Mouse (Mus musculus) embryo, embryonic 11 days (tissue): ENCODE results near the gene Gm21988.

Experiments used
- DNase-seq: peaks from one replicate; pipeline ENCODE4 v3.0.0-alpha.2; 2015

Gene Gm21988

GRCm38 (mm10) chr11:70215301-70215700 lies 24.3 kb downstream of the Gm21988 start:
- DNase-seq: no peak

- peak; percentile 23 for DNase-seq
Measured at GRCm38 (mm10) chr11:70214856-70215209, 24.8 kb downstream of the Gm21988 start.

GRCm38 (mm10) chr11:70214191-70214855 lies 25.3 kb downstream of the Gm21988 start:
- peak; percentile 40 for DNase-seq

- DNase-seq: no peak
Measured at GRCm38 (mm10) chr11:70213736-70214135, 25.9 kb downstream of the Gm21988 start.

GRCm38 (mm10) chr11:70212896-70213295 lies 26.7 kb downstream of the Gm21988 start:
- DNase-seq: peak; percentile 81

GRCm38 (mm10) chr11:70212423-70212822 lies 27.2 kb downstream of the Gm21988 start, which contains the start of gene Slc16a11:
Gene Slc16a11 (plus strand): TSS chr11:70212752.
- DNase-seq: no peak

GRCm38 (mm10) chr11:70211972-70212371 lies 27.7 kb downstream of the Gm21988 start:
- DNase-seq: no peak

GRCm38 (mm10) chr11:70210681-70211080 lies 28.9 kb downstream of the Gm21988 start:
- no peak for DNase-seq

GRCm38 (mm10) chr11:70208778-70209388 lies 30.7 kb downstream of the Gm21988 start:
- DNase-seq: no peak

GRCm38 (mm10) chr11:70207283-70207682 lies 32.3 kb downstream of the Gm21988 start:
- DNase-seq: no peak

GRCm38 (mm10) chr11:70206801-70207200 lies 32.8 kb downstream of the Gm21988 start:
- no peak for DNase-seq

- peak; percentile 89 for DNase-seq
Measured at GRCm38 (mm10) chr11:70201691-70202090, 37.9 kb downstream of the Gm21988 start.

- no peak for DNase-seq
Measured at GRCm38 (mm10) chr11:70200036-70200608, 39.5 kb downstream of the Gm21988 start.

GRCm38 (mm10) chr11:70199107-70199506 lies 40.5 kb downstream of the Gm21988 start:
- no peak for DNase-seq

- no peak for DNase-seq
Measured at GRCm38 (mm10) chr11:70198332-70198731, 41.3 kb downstream of the Gm21988 start.

GRCm38 (mm10) chr11:70193354-70194285 lies 46.0 kb downstream of the Gm21988 start:
- DNase-seq: no peak

GRCm38 (mm10) chr11:70192157-70192556 lies 47.5 kb downstream of the Gm21988 start:
- no peak for DNase-seq

- no peak for DNase-seq
Measured at GRCm38 (mm10) chr11:70191188-70191587, 48.4 kb downstream of the Gm21988 start.

- DNase-seq: no peak
Measured at GRCm38 (mm10) chr11:70189319-70190134, 50.1 kb downstream of the Gm21988 start.
